Mouse (Mus musculus) retina, postnatal 7 days (tissue): ENCODE results near the gene Gm3402.
"Not testable (repeated sequence)": the region's sequence is repeated elsewhere in the genome, so short reads cannot be mapped to it uniquely, and the experiment has no call there.

Experiments
- DNase-seq: peaks from one replicate; pipeline ENCODE4 v3.0.0-alpha.2; 2012; ENCODE audit warnings: low read depth, low spot score

The Gm3402 gene

DNA sequence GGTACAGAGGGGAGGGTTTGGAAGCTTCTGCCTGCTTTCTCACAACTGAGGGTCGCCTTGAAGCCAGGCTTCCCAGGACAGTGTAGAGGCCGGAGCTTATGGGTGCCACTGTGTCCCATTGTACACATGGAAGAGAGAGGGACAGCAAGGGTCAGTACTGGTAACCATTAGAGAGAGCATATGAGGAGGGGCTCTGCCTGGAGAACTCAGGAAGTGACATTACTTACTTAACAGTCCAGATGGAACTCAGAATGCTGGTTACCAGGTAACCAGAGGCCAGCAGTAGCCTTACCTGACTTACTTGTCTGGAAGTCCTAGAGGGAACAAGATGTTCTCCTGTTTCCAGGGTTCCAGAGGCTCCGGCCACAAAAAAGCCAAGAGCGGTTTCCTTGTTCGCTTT lies at the start of gene Gm3402:
TSS of gene Gm3402 (plus strand) at position 301 of the 400 bp plus-strand sequence.
- DNase-seq, result not testable (repeated sequence)

DNA sequence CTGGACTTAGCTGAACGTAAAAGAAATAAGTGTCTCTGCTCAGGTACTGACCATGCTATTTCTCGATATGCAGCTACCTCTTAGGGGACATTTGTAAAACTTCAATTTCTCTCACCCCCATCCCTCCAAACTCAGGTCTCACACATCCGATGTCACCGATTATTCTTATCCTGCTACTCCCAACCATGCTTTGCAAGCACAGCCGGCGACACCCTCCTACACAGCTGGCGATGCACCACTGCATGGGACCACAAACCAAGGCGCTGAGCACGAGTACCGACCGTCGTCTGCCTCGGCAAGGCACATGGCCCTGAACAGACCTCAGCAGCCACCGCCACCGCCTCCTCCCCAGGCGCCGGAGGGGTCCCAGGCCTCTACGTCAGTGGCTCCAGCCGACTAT lies 47.3 kb upstream of the Gm3402 start:
- DNase-seq, result no peak

DNA sequence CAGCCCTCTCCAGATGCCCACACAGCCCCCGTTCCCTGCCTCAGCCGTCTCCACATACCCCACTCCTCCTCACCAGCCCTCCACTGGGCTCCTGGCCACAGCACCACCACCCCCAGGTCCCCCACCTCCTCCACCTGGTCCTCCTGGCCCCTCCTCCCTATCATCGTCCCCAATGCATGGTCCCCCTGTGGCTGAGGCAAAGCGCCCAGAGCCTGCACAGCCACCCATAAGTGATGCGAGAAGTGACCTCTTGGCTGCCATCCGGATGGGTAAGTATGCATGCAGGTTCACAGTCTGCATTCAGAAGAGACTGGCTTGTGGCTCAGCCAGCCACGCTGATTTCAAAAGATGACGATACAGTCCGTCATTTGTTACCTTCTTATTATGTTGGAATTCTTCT lies 45.6 kb upstream of the Gm3402 start:
- no peak for DNase-seq

DNA sequence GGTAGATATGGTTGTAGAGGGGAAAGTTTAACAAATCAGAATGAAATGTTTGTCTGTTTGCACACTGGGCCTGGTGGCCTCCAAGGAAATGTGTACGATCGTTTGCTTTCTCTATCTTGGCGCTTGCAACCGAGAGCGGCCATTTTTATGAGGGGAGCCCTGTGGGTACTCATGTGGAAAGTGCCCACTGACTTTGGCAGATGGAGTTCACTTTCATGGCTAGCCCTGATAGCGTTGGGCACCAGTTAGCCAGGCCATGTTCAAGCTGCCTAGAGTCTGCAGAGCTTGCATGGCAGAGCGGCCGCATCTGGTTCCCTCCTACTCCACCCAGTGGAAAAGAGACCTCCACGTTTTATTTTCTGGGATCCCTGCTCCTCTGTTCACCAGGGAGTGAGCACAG lies 43.1 kb upstream of the Gm3402 start:
- no peak for DNase-seq

DNA sequence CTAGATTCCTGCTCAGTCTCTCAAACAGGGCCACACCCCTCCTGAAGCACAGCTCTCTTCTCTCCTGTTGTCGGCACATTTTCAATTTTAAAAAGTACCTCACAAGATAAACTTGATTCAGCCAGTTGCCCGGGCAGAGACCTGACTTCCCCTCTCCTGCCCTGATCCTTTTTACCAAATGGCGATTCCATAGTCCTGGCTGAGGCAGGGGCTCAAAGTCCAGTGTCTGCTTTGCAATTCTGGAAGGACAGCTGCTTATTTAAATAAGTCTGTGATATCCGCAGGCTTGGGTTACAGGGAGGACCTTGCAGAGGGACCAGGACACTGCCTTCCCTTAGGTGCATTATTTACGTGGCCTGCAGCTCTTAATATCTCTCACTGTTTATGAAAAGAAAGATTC lies 42.6 kb upstream of the Gm3402 start:
- DNase-seq, result no peak

DNA sequence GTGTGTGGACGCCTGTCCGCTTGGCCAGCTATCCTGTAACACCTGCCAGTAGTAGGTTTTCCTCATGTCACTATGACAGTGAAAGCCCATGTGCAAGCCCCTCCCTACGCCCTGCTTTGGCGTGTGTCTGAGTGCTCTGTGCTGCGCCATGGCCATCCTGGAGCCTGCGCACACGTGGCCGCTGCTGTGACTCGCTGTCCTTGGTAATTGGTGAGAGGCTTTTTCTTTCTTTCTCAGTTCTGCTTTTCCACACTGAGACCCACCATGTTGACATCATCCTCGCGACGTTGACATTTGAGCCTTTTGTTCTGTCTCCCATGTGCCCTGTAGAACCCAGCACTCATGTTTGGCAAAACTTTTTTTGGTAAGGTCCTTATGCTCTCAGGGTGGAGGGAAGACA lies 42.1 kb upstream of the Gm3402 start:
- DNase-seq, result no peak

DNA sequence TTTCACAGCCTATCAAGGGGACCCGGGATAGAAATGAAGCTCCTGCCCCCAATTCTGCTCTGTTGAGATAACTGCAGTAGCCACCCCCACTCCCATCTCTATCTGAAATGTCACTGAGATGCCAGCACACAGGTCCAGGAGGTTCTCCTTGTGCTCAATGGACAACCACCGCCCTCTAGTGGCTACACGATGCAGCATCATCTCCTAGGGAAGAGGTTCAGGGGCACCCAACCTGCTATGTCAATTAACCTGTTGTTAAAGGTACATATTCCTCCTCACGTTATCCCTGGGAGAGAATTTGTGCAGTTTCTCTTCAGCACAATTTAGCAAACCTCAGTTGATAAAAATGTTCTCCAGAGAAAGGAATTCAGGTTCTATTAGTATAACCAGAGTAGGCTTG lies 34.4 kb upstream of the Gm3402 start:
- DNase-seq, result not testable (repeated sequence)

DNA sequence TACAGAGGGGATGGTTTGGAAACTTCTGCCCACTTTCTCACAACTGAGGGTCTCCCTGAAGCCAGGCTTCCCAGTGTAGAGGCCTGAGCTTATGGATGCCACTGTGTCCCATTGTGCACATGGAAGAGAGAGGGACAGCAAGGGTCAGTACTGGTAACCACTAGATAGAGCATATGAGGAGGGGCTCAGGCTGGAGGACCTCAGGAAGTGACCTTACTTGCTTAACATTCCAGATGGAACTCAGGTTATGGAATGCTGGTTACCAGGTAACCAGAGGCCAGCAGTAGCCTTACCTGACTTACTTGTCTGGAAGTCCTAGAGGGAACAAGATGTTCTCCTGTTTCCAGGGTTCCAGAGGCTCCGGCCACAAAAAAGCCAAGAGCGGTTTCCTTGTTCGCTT lies 32.3 kb upstream of the Gm3402 start, which contains the start of gene Gm6408:
TSS of gene Gm6408 (plus strand) at position 301 of the 400 bp plus-strand sequence.
- DNase-seq, result not testable (repeated sequence)

DNA sequence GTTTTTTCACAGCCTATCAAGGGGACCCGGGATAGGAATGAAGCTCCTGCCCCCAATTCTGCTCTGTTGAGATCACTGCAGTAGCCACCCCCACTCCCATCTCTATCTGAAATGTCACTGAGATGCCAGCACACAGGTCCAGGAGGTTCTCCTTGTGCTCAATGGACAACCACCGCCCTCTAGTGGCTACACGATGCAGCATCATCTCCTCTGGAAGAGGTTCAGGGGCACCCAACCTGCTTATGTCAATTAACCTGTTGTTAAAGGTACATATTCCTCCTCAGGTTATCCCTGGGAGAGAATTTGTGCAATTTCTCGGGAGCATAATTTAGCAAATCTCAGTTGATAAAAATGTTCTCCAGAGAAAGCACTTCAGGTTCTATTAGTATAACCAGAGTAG lies 25.0 kb upstream of the Gm3402 start:
- DNase-seq, result not testable (repeated sequence)

DNA sequence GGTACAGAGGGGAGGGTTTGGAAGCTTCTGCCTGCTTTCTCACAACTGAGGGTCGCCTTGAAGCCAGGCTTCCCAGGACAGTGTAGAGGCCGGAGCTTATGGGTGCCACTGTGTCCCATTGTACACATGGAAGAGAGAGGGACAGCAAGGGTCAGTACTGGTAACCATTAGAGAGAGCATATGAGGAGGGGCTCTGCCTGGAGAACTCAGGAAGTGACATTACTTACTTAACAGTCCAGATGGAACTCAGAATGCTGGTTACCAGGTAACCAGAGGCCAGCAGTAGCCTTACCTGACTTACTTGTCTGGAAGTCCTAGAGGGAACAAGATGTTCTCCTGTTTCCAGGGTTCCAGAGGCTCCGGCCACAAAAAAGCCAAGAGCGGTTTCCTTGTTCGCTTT lies 22.9 kb upstream of the Gm3402 start, which contains the start of gene Gm6370:
TSS of gene Gm6370 (plus strand) at position 301 of the 400 bp plus-strand sequence.
- DNase-seq, result not testable (repeated sequence)

DNA sequence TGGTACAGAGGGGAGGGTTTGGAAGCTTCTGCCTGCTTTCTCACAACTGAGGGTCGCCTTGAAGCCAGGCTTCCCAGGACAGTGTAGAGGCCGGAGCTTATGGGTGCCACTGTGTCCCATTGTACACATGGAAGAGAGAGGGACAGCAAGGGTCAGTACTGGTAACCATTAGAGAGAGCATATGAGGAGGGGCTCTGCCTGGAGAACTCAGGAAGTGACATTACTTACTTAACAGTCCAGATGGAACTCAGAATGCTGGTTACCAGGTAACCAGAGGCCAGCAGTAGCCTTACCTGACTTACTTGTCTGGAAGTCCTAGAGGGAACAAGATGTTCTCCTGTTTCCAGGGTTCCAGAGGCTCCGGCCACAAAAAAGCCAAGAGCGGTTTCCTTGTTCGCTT lies 11.8 kb upstream of the Gm3402 start, which contains the start of gene 4930449I24Rik:
TSS of gene 4930449I24Rik (plus strand) at position 301 of the 400 bp plus-strand sequence.
- DNase-seq, result not testable (repeated sequence)

DNA sequence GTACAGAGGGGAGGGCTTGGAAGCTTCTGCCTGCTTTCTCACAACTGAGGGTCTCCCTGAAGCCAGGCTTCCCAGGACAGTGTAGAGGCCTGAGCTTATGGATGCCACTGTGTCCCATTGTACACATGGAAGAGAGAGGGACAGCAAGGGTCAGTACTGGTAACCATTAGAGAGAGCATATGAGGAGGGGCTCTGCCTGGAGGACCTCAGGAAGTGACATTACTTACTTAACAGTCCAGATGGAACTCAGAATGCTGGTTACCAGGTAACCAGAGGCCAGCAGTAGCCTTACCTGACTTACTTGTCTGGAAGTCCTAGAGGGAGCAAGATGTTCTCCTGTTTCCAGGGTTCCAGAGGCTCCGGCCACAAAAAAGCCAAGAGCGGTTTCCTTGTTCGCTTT lies 11.6 kb downstream of the Gm3402 start, which contains the start of gene Gm3404:
TSS of gene Gm3404 (plus strand) at position 301 of the 400 bp plus-strand sequence.
- DNase-seq, result not testable (repeated sequence)

DNA sequence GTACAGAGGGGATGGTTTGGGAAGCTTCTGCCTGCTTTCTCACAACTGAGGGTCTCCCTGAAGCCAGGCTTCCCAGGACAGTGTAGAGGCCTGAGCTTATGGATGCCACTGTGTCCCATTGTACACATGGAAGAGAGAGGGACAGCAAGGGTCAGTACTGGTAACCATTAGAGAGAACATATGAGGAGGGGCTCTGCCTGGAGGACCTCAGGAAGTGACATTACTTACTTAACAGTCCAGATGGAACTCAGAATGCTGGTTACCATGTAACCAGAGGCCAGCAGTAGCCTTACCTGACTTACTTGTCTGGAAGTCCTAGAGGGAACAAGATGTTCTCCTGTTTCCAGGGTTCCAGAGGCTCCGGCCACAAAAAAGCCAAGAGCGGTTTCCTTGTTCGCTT lies 23.4 kb downstream of the Gm3402 start, which contains the start of gene Gm3409:
TSS of gene Gm3409 (plus strand) at position 301 of the 400 bp plus-strand sequence.
- DNase-seq, result not testable (repeated sequence)

DNA sequence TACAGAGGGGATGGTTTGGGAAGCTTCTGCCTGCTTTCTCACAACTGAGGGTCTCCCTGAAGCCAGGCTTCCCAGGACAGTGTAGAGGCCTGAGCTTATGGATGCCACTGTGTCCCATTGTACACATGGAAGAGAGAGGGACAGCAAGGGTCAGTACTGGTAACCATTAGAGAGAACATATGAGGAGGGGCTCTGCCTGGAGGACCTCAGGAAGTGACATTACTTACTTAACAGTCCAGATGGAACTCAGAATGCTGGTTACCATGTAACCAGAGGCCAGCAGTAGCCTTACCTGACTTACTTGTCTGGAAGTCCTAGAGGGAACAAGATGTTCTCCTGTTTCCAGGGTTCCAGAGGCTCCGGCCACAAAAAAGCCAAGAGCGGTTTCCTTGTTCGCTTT lies 41.9 kb downstream of the Gm3402 start, which contains the start of gene Gm3415:
TSS of gene Gm3415 (plus strand) at position 301 of the 400 bp plus-strand sequence.
- not testable (repeated sequence) for DNase-seq

DNA sequence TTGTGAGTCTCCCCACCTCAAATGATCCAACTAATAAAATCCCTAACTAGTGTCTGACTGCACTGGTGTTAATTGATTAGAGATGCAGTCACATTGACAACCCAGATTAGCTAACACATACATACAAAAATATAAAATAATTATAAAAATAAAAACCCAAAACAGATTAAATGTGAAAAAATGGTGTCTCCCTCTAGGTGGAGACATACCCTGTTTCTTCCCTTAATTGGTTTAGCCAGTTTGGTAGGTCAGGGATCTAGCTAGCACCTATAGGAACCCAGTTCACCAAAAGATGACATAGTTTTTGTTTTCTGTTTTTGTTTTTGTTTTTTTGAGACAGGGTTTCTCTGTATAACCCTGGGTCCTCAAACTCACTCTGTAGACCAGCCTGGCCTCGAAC lies 50.3 kb downstream of the Gm3402 start:
- no peak for DNase-seq
